Mouse (Mus musculus) CH12F3 (cell line): ENCODE results near the gene Map2k2.
"Not testable (repeated sequence)": the region's sequence is repeated elsewhere in the genome, so short reads cannot be mapped to it uniquely, and the experiment has no call there.

ENCODE experiments used
- in situ Hi-C: fragments of 300-500 bp; cut with MboI; formaldehyde crosslinking; loops from 2 replicates; pipeline ENCODE4 v1.14.3; 2020; ENCODE audit warnings: low sequenced_read_pairs

Map2k2 gene

GRCm38 (mm10) chr10:81142551-81142981, 36.9 kb downstream of the Map2k2 start:
- in situ Hi-C loops: no loop called here

DNA sequence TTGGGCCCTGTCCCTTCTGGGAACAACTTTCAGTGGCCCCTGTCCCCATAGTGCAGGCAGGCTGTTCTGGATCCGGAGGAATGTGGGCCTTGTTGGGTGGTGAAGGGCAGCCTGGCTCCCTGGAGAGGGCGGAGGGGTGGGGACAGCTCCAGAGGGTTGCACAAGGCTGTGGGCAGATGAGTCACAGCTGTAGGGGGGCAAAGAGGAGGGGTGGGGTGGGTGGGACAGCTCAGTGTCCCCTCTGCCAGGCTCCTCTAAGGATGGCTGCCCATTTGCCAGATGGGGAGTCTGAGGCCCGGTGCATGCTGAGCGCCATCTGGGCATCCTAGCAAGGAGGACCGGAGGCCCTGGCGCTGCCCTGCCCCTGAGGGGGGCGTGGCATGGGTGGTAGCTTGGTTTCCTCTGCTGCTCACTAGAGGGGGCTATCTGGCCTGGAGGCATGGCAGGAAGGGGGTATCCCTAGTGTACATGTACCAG, 37.5 kb downstream of the Map2k2 start:
- in situ Hi-C loops: no loop called here

- in situ Hi-C loops: no loop called here
Measured at GRCm38 (mm10) chr10:81143845-81144437, 38.2 kb downstream of the Map2k2 start.

- in situ Hi-C loops: no loop called here
Measured at GRCm38 (mm10) chr10:81144667-81145066, 39.0 kb downstream of the Map2k2 start.

DNA sequence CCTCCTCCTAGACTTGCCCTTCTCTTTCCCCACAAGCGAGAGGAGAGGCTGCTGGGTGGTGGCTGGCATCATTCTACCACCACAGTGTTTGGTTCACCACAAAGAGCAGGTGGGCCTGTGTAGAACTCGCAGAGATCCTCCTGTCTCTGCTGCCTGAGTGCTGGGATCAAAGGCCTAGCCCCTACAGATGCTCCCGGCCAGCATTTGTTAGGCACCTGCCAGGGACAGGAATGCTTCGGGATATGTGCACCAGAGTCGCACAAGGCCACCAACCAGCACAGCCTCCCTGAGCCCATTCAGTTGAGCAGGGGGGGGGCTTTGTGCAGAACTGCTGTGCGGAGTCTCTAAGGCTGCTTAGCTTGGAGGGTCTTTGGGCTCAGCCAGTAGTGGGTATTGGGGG, 39.6 kb downstream of the Map2k2 start:
- in situ Hi-C loops: no loop called here

DNA sequence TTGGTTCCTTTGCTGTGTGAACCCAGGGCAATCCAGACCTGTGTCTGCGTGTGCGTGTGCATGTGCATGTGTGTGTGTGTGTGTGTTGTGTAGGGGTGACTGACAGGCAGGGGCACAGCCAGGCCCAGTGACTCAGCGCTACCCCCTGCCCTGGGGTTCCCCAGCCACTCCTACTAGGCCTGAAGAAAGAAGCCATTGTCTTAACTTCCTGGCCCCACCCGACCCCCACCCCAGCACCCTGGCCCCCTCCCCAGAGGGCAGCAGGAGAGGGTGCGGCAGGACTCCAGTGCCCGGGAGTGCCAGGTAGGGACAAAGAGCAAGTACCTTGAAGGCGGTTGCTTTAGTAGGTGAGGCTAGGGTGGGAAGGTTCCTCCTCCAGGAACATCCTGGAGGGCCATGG, 40.1 kb downstream of the Map2k2 start:
- in situ Hi-C loops: no loop called here

DNA sequence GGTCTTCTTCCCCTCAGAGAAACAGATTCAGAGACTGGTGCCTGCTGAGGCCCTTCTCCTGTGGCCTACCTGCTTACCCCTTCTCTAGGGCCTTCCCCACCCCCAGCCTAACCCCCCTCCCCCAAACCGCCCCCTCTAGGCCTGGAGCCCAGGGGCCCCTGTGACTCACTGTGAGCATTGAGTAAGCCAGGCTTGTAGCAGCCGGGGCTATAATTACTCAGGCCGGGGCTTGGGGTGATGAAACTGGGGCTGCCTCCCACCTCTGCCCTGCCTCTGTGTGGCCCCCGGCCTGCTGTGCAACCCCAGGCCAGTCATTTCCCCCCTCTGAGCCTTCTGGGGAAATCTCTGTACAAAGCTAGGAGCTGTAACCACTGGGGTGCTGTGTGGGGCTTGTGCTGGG, 40.6 kb downstream of the Map2k2 start:
- in situ Hi-C loops: no loop called here

GRCm38 (mm10) chr10:81151261-81151660, 45.5 kb downstream of the Map2k2 start:
- in situ Hi-C loops: no loop called here

- in situ Hi-C loops: no loop called here
Measured at GRCm38 (mm10) chr10:81152609-81153008, 46.9 kb downstream of the Map2k2 start.

GRCm38 (mm10) chr10:81154313-81154712, 48.6 kb downstream of the Map2k2 start:
- in situ Hi-C loops: no loop called here

DNA sequence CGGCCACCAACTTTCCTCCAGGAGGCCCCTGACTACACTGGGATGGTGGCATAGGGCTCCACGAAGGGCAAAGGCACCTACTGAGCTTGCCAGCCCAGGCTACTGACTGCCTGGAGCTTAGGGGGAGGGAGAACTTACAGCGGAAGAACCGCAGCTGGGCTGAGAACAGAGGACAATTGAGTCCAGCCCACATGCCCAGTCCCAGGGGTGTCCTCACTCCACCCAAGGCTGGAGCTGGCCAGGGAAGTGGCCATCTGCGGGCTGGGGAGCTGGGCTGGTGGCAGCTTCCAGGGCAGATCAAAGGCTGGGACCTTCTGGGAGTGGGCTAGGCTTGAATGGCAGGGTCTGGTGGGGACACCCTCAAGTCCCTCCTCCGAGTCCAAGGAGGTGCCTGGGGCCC, 49.0 kb downstream of the Map2k2 start:
- in situ Hi-C loops: no loop called here

GRCm38 (mm10) chr10:81161602-81162317, 56.0 kb downstream of the Map2k2 start:
- in situ Hi-C loops: no loop called here

- in situ Hi-C loops: no loop called here
Measured at GRCm38 (mm10) chr10:81162318-81162652, 56.6 kb downstream of the Map2k2 start.

- in situ Hi-C loops: no loop called here
Measured at GRCm38 (mm10) chr10:81165118-81165517, 59.4 kb downstream of the Map2k2 start.

- in situ Hi-C loops: no loop called here
Measured at GRCm38 (mm10) chr10:81167200-81168086, 61.7 kb downstream of the Map2k2 start, which contains the start of gene Pias4. TSS of gene Pias4 (minus strand) at chr10:81167923.

GRCm38 (mm10) chr10:81168087-81168431, 62.3 kb downstream of the Map2k2 start:
- in situ Hi-C loops: no loop called here

GRCm38 (mm10) chr10:81168521-81169244, 63.0 kb downstream of the Map2k2 start:
- in situ Hi-C loops: no loop called here

GRCm38 (mm10) chr10:81169411-81169900, 63.7 kb downstream of the Map2k2 start:
- in situ Hi-C loops: not testable (repeated sequence)

- in situ Hi-C loops: no loop called here
Measured at GRCm38 (mm10) chr10:81173132-81173531, 67.4 kb downstream of the Map2k2 start.

GRCm38 (mm10) chr10:81174617-81175344, 69.1 kb downstream of the Map2k2 start:
- in situ Hi-C loops: no loop called here
